Mouse (Mus musculus): Measurements from ENCODE around the gene Nipal4.

GRCm38 (mm10) chr11:46125093-46125834 is 41.0 kb downstream of the Nipal4 start:
- no peak for TF ChIP-seq MYOD1 (IDR thresholded peaks at IDR 0.05; ENCODE audit: control insufficient read depth in 1 of 3, insufficient read length in 2 of 3, low read depth in 2 of 3)
- no peak for TF ChIP-seq POLR2A (IDR thresholded peaks at IDR 0.05; ENCODE audit: insufficient read length, low read depth)
- TF ChIP-seq TCF3 (IDR thresholded peaks at IDR 0.05; ENCODE audit: insufficient read length, low read depth) = no peak

Measured in myocyte (in vitro differentiated cells).